Mouse (Mus musculus): Measurements from ENCODE around the gene Pagr1b.

GRCm38 (mm10) chr7:127012374-127012773 lies 3.9 kb downstream of the Pagr1b start:
- TF ChIP-seq ZMIZ1 (IDR thresholded peaks at IDR 0.05; ENCODE audit: low read depth, low read length) (no peak), POLR2A (IDR thresholded peaks at IDR 0.05; ENCODE audit: control insufficient read depth in 1 of 2, insufficient read depth in 1 of 2, low read depth in 1 of 2, low read length in 2 of 2, poor library complexity in 1 of 2) (no peak), MYC (IDR thresholded peaks at IDR 0.05; ENCODE audit: low read depth, low read length) (no peak), USF1 (IDR thresholded peaks at IDR 0.05; ENCODE audit: low read depth, low read length) (no peak), TAL1 (IDR thresholded peaks at IDR 0.05; ENCODE audit: low read length) (no peak)
